Mouse (Mus musculus) left cerebral cortex, adult 11 months (tissue): ENCODE results near the gene Lrrc4c.

Experiments used
- DNase-seq: peaks from one replicate; pipeline ENCODE4 v3.0.0; 2022; ENCODE audit warnings: low spot score

Gene Lrrc4c

GRCm38 (mm10) chr2:97274651-97275050, 956.7 kb downstream of the Lrrc4c start:
- no peak for DNase-seq

GRCm38 (mm10) chr2:97284986-97285385, 967.0 kb downstream of the Lrrc4c start:
- DNase-seq, result no peak

- no peak for DNase-seq
These were observed 976.2 kb downstream of the Lrrc4c start for GRCm38 (mm10) chr2:97294216-97294615.

- DNase-seq, result no peak
These were observed 981.7 kb downstream of the Lrrc4c start for GRCm38 (mm10) chr2:97299704-97300103.

- DNase-seq, result no peak
These were observed 1000.0 kb downstream of the Lrrc4c start for GRCm38 (mm10) chr2:97318008-97318407.

GRCm38 (mm10) chr2:97318536-97318935, 1000.6 kb downstream of the Lrrc4c start:
- DNase-seq, result no peak

- DNase-seq, result no peak
These were observed 1014.2 kb downstream of the Lrrc4c start for GRCm38 (mm10) chr2:97332084-97332682.

- DNase-seq, result no peak
These were observed 1021.7 kb downstream of the Lrrc4c start for GRCm38 (mm10) chr2:97339627-97340026.

- no peak for DNase-seq
These were observed 1043.3 kb downstream of the Lrrc4c start for GRCm38 (mm10) chr2:97361235-97361634.

- no peak for DNase-seq
These were observed 1052.0 kb downstream of the Lrrc4c start for GRCm38 (mm10) chr2:97369978-97370377.

- DNase-seq, result no peak
These were observed 1073.5 kb downstream of the Lrrc4c start for GRCm38 (mm10) chr2:97391437-97391836.

- no peak for DNase-seq
These were observed 1073.9 kb downstream of the Lrrc4c start for GRCm38 (mm10) chr2:97391876-97392275.

GRCm38 (mm10) chr2:97413066-97413465, 1095.1 kb downstream of the Lrrc4c start:
- DNase-seq, result no peak

- peak; percentile 58 for DNase-seq
These were observed 1096.7 kb downstream of the Lrrc4c start for GRCm38 (mm10) chr2:97414416-97415362.

GRCm38 (mm10) chr2:97434140-97434539, 1116.2 kb downstream of the Lrrc4c start:
- DNase-seq, result no peak

- no peak for DNase-seq
These were observed 1117.6 kb downstream of the Lrrc4c start for GRCm38 (mm10) chr2:97435616-97436015.

GRCm38 (mm10) chr2:97437767-97438166, 1119.8 kb downstream of the Lrrc4c start:
- no peak for DNase-seq

GRCm38 (mm10) chr2:97463573-97463972, 1145.6 kb downstream of the Lrrc4c start:
- DNase-seq, result no peak

- peak; percentile 88 for DNase-seq
These were observed 1148.3 kb downstream of the Lrrc4c start for GRCm38 (mm10) chr2:97466243-97466793.

- DNase-seq, result no peak
These were observed 1149.1 kb downstream of the Lrrc4c start for GRCm38 (mm10) chr2:97467031-97467549.

- no peak for DNase-seq
These were observed 1149.7 kb downstream of the Lrrc4c start for GRCm38 (mm10) chr2:97467664-97468063.

GRCm38 (mm10) chr2:97468372-97468771, 1150.4 kb downstream of the Lrrc4c start:
- DNase-seq, result no peak

GRCm38 (mm10) chr2:97469396-97469795, 1151.4 kb downstream of the Lrrc4c start:
- no peak for DNase-seq
